Mouse (Mus musculus) bone marrow macrophage, adult 2 months (primary cell): ENCODE measurements around the gene Apba1.

Source experiments
- CTCF ChIP-seq: IDR thresholded peaks from 2 replicates; pipeline ENCODE4 v1.5.1; 2012; ENCODE audit warnings: low read depth, mild to moderate bottlenecking, low read length, moderate library complexity
- POLR2A ChIP-seq: IDR thresholded peaks from 2 replicates; pipeline ENCODE4 v1.6.1; 2012; ENCODE audit warnings: mild to moderate bottlenecking, low read depth, low read length, borderline replicate concordance

DNA sequence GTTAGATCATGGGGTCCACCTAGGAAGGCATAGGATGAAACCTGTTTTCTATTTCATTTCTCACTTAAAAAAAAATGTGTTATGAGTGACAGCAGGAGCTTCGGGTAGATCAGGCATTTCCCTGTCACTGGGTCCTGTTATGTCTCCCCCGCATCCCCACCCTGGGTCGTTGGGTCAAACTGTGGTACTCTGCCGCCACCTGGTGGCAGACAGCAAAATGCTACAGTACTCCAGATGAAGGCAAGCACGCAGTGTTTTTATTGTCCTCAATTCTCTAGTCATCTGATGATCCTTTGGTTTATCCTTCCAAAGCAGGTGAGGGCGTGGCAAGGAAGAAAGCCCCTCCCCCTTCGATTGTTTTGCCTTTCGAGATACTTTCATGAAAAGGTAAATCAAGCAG lies 202.8 kb downstream of the Apba1 start:
- TF ChIP-seq POLR2A = no peak
- TF ChIP-seq CTCF = peak; percentile 99
